Mouse (Mus musculus) ES-E14 (cell line): ENCODE data around the gene Htr3b. TPM values are rescaled to one million over a fixed set of nuclear protein-coding genes. Genes with fewer than 3 reads are reported as not detected.

ENCODE experiments used
- DNase-seq: peaks from one replicate; pipeline ENCODE4 v3.0.0-alpha.2; 2013; ENCODE audit warnings: low read depth, low spot score
- H3K27ac ChIP-seq: 2 replicates; pipeline ENCODE4 v1.5.1; 2012; ENCODE audit warnings: low read depth, mild to moderate bottlenecking, low read length, moderate library complexity, mixed read lengths; ENCODE audit not compliant: poor library complexity, insufficient read depth, severe bottlenecking
- H3K36me3 ChIP-seq: 2 replicates; pipeline ENCODE4 v1.6.1; 2012; ENCODE audit warnings: mild to moderate bottlenecking, low read length, moderate library complexity, mixed read lengths; ENCODE audit not compliant: control insufficient read depth, poor library complexity, insufficient read depth, severe bottlenecking
- H3K4me1 ChIP-seq, 2 experiments: fragments of 150-350 bp in 1 of 2; sonication (generic) in 1 of 2; 2 replicates each; pipeline ENCODE4 v1.6.1; 2012; ENCODE audit warnings: low read length in 2 of 2, mild to moderate bottlenecking in 1 of 2, mixed read lengths in 1 of 2; ENCODE audit not compliant: control insufficient read depth in 2 of 2, insufficient read depth in 2 of 2, poor library complexity in 1 of 2
- H3K4me3 ChIP-seq, 2 experiments: fragments of 150-350 bp in 1 of 2; sonication (generic) in 1 of 2; 2 replicates each; pipeline ENCODE4 v1.5.1; 2012; ENCODE audit warnings: low read length in 2 of 2, low read depth in 1 of 2, mild to moderate bottlenecking in 1 of 2, mixed read lengths in 1 of 2; ENCODE audit not compliant: insufficient read depth in 1 of 2, poor library complexity in 1 of 2, severe bottlenecking in 1 of 2
- H3K9ac ChIP-seq: 2 replicates; pipeline ENCODE4 v1.6.1; 2012; ENCODE audit warnings: low read depth, mild to moderate bottlenecking, low read length, mixed read lengths; ENCODE audit not compliant: poor library complexity, insufficient read depth, severe bottlenecking
- H3K9me3 ChIP-seq: fragments of 150-350 bp; sonication (generic); 2 replicates; pipeline ENCODE4 v1.6.1; 2012; ENCODE audit warnings: low read depth, mild to moderate bottlenecking, low read length; ENCODE audit not compliant: control insufficient read depth, insufficient read depth
- CHD2 ChIP-seq: IDR thresholded peaks from 2 replicates; pipeline ENCODE4 v1.6.1; 2014; ENCODE audit warnings: mild to moderate bottlenecking, low read depth, low read length, inconsistent platforms
- HCFC1 ChIP-seq: IDR thresholded peaks from 2 replicates; pipeline ENCODE4 v1.6.1; 2012; ENCODE audit warnings: low read length, inconsistent platforms, borderline replicate concordance; ENCODE audit not compliant: insufficient read depth
- MAFK ChIP-seq: IDR thresholded peaks from 2 replicates; pipeline ENCODE4 v1.6.1; 2014; ENCODE audit warnings: mild to moderate bottlenecking, low read depth, low read length, inconsistent platforms; ENCODE audit not compliant: insufficient read depth
- ZC3H11A ChIP-seq: IDR thresholded peaks from 2 replicates; pipeline ENCODE4 v1.6.1; 2012; ENCODE audit warnings: low read depth, mild to moderate bottlenecking, inconsistent platforms, low read length, borderline replicate concordance
- ZNF384 ChIP-seq: IDR thresholded peaks from 2 replicates; pipeline ENCODE4 v1.6.1; 2012; ENCODE audit warnings: low read depth, low read length, inconsistent platforms
- in situ Hi-C, 2 experiments: fragments of 600-800 bp; cut with MboI; formaldehyde crosslinking; loops; one replicate each; pipeline ENCODE4 v1.15.1; 2025; ENCODE audit warnings: low sequenced_read_pairs in 2 of 2, inconsistent platforms in 1 of 2; ENCODE audit not compliant: unreplicated experiment in 2 of 2
- total RNA-seq: library from RNA; depleted of rRNA; stranded (reverse); fragments of 300-350 nt; gene quantifications from 2 replicates; pipeline ENCODE4 v1.2.3, GENCODE M21; 2012

Htr3b gene
- total RNA-seq, 1 experiment, result not detected

DNA sequence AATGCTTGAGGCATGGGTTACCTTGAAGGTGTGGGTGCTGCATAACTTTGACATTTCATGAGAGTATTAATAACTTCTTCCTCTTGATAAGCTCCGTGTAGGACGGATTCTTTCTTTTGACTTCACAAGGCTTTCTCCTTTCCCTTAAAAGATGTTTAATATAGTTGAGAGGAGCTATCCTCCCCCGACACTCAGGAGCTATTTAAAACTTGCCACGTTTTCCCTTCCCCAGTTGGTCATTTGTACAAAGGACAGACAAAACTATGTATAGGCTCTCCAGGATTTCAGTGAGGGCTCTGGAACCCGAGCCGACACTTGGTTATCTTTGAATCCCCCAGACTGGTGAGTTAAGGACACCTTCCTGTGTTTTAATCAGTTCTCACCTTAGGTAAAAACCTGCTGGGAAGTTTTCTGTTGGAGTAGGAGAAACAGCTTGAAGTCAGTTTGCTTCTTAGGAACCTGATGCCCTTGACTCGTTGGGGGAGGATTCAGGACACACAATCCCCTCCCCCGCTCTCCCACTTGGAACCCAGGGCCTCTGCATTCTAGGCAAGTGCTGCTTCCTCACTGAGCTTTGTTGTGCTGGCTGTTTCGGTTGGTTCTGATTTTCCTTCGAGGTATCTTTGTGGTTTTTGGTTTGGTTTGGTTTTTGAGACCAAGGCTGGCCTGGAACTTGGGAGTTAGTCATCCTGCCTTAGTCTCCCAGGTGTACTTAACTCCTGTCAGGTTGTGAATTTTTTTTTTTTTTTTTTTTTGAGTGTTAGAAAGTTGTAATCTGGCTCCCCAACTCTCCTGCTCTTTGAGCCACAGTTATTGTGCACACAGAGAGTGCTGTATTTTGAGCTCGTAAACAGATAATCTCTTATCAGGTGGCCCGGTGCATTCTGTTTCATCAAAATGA lies 22.7 kb upstream of the Htr3b start:
- H3K4me1 ChIP-seq, result peaks cover 3 to 12% of the 10 kb centered on the region in 2 experiments; a peak in 3 of 4 replicates
- no peaks in the 10 kb centered on the region for H3K9me3 ChIP-seq
- TF ChIP-seq ZNF384, result peak; percentile 68
- no peak for TF ChIP-seq HCFC1
- H3K36me3 ChIP-seq, result peaks cover 7% of the 10 kb centered on the region; the same call in 1 of the 2 replicates
- H3K27ac ChIP-seq, result peak overlapping the region; percentile 81; the same call in 1 of the 2 replicates
- H3K4me3 ChIP-seq, result peak overlapping the region; percentile 56 to 94
- peak overlapping the region; percentile 51 for H3K9ac ChIP-seq
- in situ Hi-C loops, result no loop called here
- DNase-seq, result no peak

DNA sequence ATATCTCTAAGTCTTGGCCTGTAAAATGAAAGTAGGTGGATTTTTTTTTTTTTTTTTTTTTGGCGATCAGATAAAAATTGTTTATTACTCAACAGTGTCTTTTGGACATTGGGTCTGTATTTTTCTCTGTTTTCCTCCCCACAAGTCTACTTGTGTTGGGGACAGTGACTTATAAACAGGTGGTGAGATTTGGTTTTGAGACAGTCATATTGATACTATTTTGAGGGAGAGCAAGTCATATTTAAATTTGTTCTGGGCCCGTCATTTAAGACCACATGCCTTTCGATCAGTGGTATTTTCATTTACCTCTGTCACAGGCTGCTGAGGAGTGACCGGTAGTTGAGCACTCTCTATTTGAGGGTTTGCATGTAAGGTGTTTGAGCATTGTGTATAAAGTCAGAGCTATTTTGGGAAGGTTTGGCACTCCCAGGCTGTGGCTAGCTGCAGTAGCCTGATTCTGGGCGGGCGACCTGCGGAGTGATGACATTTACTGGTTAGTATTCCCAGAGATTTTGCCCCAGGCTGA lies 21.9 kb upstream of the Htr3b start:
- Histone ChIP-seq H3K4me1 (peaks cover 3 to 12% of the 10 kb centered on the region in 2 experiments; a peak in 3 of 4 replicates), H3K27ac (peak overlapping the region; percentile 81; the same call in 1 of the 2 replicates), H3K9ac (peak overlapping the region; percentile 41; the same call in 1 of the 2 replicates), H3K9me3 (no peaks in the 10 kb centered on the region), H3K4me3 (peak overlapping the region; percentile 56 to 94), H3K36me3 (peaks cover 7% of the 10 kb centered on the region; the same call in 1 of the 2 replicates)
- DNase-seq, result no peak
- no peak for TF ChIP-seq CHD2
- 0 out of 2 replicates have a peak, but pooled peaks have one; percentile 22 for TF ChIP-seq ZNF384
- TF ChIP-seq ZC3H11A, result no peak
- TF ChIP-seq HCFC1, result no peak
- in situ Hi-C loops, result no loop called here

DNA sequence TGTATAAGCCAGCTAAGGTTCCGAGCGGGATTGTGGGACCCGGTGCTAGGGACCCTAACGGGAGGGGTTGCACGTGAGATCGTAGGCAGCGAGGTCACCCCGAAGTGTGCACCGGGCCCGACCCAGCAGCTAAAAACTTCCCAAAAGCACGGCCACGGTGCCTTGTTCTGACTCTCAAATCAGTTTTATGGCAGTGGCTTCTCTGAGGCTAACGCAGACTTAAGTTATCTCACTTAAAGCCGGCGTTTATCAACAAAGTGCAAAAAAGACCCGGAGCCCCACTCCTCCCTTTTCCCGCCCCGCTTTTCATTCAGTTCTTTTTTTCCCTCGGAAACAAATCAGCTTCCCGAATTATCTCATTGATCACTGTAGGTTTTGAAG lies 20.9 kb upstream of the Htr3b start:
- in situ Hi-C loops, result no loop called here
- peak overlapping the region; percentile 50; the same call in 1 of the 2 replicates for H3K27ac ChIP-seq
- peak overlapping the region; percentile 88 for H3K9ac ChIP-seq
- H3K36me3 ChIP-seq, result peaks cover 7% of the 10 kb centered on the region; the same call in 1 of the 2 replicates
- H3K9me3 ChIP-seq, result no peaks in the 10 kb centered on the region
- no peak for DNase-seq
- peaks cover 0 to 11% of the 10 kb centered on the region in 2 experiments; a peak in 2 of 4 replicates for H3K4me1 ChIP-seq
- no peak for TF ChIP-seq CHD2
- TF ChIP-seq ZNF384, result no peak
- TF ChIP-seq ZC3H11A, result no peak
- no peak for TF ChIP-seq HCFC1
- TF ChIP-seq MAFK, result no peak
- peak overlapping the region; percentile 94 for H3K4me3 ChIP-seq

DNA sequence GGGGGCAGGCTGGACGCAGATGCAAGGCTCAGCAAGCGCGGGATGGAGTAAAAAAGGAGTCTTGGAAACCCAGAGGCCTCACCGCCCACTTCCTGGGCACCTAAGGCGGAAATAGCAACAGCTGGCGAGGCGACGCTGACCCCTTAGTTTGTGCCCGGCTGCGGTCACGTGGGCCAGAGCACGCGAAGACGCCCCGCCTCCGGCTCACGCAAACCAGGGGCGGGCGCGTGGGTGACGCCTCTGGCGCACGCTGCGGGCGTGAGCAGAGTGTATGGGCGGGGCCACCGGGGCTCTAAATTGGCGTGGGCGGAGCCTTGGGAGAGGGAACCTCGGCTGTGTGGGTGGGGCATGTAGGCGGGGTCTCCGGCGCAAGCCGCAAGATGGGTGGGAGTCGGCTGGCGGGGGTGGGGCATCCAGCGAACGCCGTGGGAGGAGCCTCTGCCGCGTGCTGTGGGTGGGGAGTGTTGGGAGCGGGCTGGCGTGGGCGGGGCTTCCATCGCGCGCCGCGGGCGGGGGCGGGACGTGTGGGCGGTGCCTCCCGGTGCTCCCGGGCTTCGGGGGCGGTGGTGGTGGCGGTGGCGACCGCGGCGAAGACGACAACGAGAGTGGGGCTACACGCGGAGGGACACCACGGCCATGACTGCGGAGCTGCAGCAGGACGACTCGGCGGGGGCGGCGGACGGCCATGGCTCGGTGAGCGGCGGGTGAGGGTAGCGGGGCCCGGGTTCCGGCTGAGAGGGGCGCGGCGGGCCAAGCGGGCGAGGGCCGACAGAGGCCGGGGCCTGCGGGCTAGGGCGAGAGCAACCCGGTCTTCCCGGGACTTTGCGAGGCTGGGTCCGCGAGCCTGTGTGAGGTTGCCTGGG lies 20.3 kb upstream of the Htr3b start, which contains the start of gene Usp28:
TSS of gene Usp28 (plus strand) at position 531 of the 863 bp plus-strand sequence.
- TF ChIP-seq CHD2 (no peak), MAFK (0 out of 2 replicates have a peak, but pooled peaks have one; percentile 33), HCFC1 (0 out of 2 replicates have a peak, but pooled peaks have one; percentile 50)
- peak within 1 kb of the TSS; percentile 88 for H3K9ac ChIP-seq
- peak within 1 kb of the TSS; percentile 94 for H3K4me3 ChIP-seq
- no peaks in the 10 kb centered on the region for H3K9me3 ChIP-seq
- peaks cover 0 to 13% of the 10 kb centered on the region in 2 experiments; a peak in 2 of 4 replicates for H3K4me1 ChIP-seq
- H3K27ac ChIP-seq, result peak within 1 kb of the TSS; percentile 50
- H3K36me3 ChIP-seq, result peaks cover 7% of the 10 kb centered on the region; the same call in 1 of the 2 replicates
- in situ Hi-C loops, result no loop called here
- DNase-seq, result peak; percentile 97
